Mouse (Mus musculus): Measurements from ENCODE around the gene 9030025P20Rik.
"Not testable (repeated sequence)": the region's sequence is repeated elsewhere in the genome, so short reads cannot be mapped to it uniquely, and the experiment has no call there.

9030025P20Rik gene

GRCm38 (mm10) chr17:14978362-14979038, at the start of gene 9030025P20Rik, which contains the start of gene Gm3417:
Gene 9030025P20Rik (plus strand): TSS chr17:14978468.
Gene Gm3417 (minus strand): TSS chr17:14978790.
- DNase-seq (ENCODE audit: low read depth, low spot score), result not testable (repeated sequence)

GRCm38 (mm10) chr17:14928631-14929030, 49.6 kb upstream of the 9030025P20Rik start:
- no peak for DNase-seq (ENCODE audit: low read depth, low spot score)

- no peak for DNase-seq (ENCODE audit: low read depth, low spot score)
These were observed 47.6 kb upstream of the 9030025P20Rik start for GRCm38 (mm10) chr17:14930697-14931096.

GRCm38 (mm10) chr17:14931469-14931868, 46.8 kb upstream of the 9030025P20Rik start:
- DNase-seq (ENCODE audit: low read depth, low spot score), result no peak

GRCm38 (mm10) chr17:14935280-14935679, 43.0 kb upstream of the 9030025P20Rik start:
- DNase-seq (ENCODE audit: low read depth, low spot score), result not testable (repeated sequence)

- DNase-seq (ENCODE audit: low read depth, low spot score), result no peak
These were observed 42.2 kb upstream of the 9030025P20Rik start for GRCm38 (mm10) chr17:14935841-14936605.

- DNase-seq (ENCODE audit: low read depth, low spot score), result not testable (repeated sequence)
These were observed 36.1 kb upstream of the 9030025P20Rik start for GRCm38 (mm10) chr17:14942181-14942580.

GRCm38 (mm10) chr17:14943009-14943728, 35.1 kb upstream of the 9030025P20Rik start, which contains the start of the genes Wdr27 and 1600012H06Rik:
Gene Wdr27 (minus strand): TSS chr17:14943158.
Gene 1600012H06Rik (plus strand): TSS chr17:14943184.
- DNase-seq (ENCODE audit: low read depth, low spot score), result peak; percentile 97

- peak; percentile 45 for DNase-seq (ENCODE audit: low read depth, low spot score)
These were observed 34.6 kb upstream of the 9030025P20Rik start for GRCm38 (mm10) chr17:14943729-14944059.

- DNase-seq (ENCODE audit: low read depth, low spot score), result no peak
These were observed 33.7 kb upstream of the 9030025P20Rik start for GRCm38 (mm10) chr17:14944551-14944950.

GRCm38 (mm10) chr17:14949161-14949827, 29.0 kb upstream of the 9030025P20Rik start:
- DNase-seq (ENCODE audit: low read depth, low spot score), result no peak

GRCm38 (mm10) chr17:14953452-14953851, 24.8 kb upstream of the 9030025P20Rik start:
- DNase-seq (ENCODE audit: low read depth, low spot score), result peak; percentile 46

GRCm38 (mm10) chr17:14958686-14959327, 19.5 kb upstream of the 9030025P20Rik start:
- no peak for DNase-seq (ENCODE audit: low read depth, low spot score)

- peak; percentile 74 for DNase-seq (ENCODE audit: low read depth, low spot score)
These were observed 18.3 kb upstream of the 9030025P20Rik start for GRCm38 (mm10) chr17:14959979-14960378.

- DNase-seq (ENCODE audit: low read depth, low spot score), result peak; percentile 63
These were observed 17.7 kb upstream of the 9030025P20Rik start for GRCm38 (mm10) chr17:14960520-14960919.

- DNase-seq (ENCODE audit: low read depth, low spot score), result peak; percentile 49
These were observed 17.2 kb upstream of the 9030025P20Rik start, which contains the start of gene Phf10 for GRCm38 (mm10) chr17:14960951-14961556. Gene Phf10 (minus strand): TSS chr17:14961273.

GRCm38 (mm10) chr17:14961557-14962154, 16.6 kb upstream of the 9030025P20Rik start:
- not testable (repeated sequence) for DNase-seq (ENCODE audit: low read depth, low spot score)

- DNase-seq (ENCODE audit: low read depth, low spot score), result not testable (repeated sequence)
These were observed 9.8 kb upstream of the 9030025P20Rik start for GRCm38 (mm10) chr17:14968373-14968913.

- not testable (repeated sequence) for DNase-seq (ENCODE audit: low read depth, low spot score)
These were observed 428 bp upstream of the 9030025P20Rik start for GRCm38 (mm10) chr17:14977718-14978361.
